Mouse (Mus musculus) kidney, postnatal 10 days (tissue): Measurements from ENCODE around the gene Cbl.

Experiments used
- DNase-seq: peaks from one replicate; pipeline ENCODE4 v3.0.0; 2021; ENCODE audit warnings: mixed read lengths

The Cbl gene

DNA sequence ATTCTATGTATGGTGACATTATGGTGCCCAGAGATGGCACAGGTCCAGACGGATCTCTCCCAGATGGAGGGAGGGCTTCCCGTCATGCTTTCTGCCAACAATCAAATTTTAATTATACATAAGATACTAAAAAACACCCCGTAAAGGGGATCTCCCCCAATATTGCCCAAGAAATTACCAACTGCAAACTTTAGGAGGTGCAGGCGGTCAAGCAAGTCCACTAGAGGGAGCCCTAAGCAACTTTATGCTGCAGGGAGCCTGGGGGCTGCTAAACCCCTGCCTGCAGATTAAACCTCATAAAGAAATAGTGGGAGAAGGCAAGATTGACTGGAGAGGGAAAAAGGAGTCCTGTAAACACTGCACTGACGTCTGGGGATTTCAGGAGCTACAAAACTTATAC lies 5.6 kb upstream of the Cbl start:
- peak; percentile 77 for DNase-seq

- no peak for DNase-seq
These were observed 4.8 kb upstream of the Cbl start for GRCm38 (mm10) chr9:44238501-44239190.

DNA sequence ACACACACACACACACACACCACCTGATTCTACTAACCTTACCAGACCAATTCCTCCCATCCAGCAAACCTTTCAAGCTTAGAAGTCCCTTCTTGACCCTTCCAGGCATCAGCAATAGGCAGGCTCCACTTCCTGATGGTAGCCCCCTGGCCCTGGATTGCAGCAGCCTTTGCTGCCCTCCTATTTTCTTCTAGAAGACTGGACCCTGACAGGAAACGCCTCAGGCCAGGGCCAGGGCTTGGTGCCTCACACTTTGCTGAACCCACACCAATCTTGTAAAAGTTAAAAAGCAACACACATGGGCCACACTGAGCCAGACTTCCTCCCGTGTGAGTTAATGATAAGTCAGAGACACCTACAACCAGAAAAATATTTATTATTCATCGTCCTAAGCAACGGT lies 3.3 kb upstream of the Cbl start:
- no peak for DNase-seq

GRCm38 (mm10) chr9:44236601-44237000 lies 2.8 kb upstream of the Cbl start:
- no peak for DNase-seq

GRCm38 (mm10) chr9:44234479-44235427 lies 904 bp upstream of the Cbl start:
- peak; percentile 77 for DNase-seq

DNA sequence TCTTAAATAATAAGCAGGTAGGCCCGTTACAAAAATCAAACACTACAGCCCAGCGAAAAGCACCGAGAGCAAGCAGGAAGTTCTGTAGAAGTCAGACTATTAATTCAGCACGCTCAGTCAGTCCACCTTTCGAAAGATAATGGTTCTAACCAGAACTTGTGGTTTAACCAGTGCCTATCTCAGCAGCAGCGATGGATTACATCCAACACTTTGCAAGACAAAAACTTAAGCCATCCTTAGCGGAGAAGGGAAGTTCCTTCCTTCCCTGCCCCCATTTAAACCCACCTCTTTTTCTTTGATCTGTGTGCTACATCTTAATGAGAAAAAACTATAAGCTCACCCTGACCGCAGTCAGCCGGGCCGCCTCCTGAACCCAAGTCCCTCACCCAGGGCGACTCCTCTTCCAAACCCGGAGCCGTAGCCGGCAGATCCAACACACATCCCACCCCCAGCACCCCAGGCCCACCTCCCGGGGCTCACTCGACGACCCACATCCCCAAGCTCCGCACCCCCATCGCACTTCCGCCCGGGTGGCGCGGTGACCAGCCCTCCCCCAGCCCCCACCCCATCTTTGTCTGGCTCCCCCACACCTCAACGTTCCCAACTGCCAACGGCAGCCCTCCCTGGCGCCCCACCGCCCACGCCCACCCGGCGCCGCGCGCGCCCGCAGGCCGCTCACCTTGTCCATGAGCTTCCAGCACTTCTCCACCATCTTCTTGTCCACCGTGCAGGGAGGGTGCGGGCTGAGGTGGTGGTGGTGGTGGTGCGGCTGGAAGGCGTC lies 638 bp downstream of the Cbl start:
- DNase-seq: no peak

DNA sequence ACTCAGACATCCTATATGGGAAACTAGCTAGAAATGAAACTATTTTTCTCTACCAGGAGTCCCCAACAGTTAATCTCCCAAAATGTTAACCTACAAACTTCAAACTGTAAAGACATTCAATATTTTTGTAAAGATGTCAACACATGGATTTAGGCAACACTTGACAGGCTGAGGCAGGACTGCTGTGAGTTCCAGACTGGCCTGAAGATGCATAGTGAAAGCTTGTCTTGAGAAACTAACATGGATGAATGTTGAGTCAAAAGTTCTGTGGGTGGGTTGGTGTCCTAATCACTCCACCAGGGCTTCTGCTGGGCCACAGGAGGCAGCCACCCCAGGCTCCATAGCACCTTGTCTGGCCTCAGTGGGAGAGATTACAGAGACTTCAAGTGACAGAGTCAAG lies 2.2 kb downstream of the Cbl start:
- DNase-seq: no peak

DNA sequence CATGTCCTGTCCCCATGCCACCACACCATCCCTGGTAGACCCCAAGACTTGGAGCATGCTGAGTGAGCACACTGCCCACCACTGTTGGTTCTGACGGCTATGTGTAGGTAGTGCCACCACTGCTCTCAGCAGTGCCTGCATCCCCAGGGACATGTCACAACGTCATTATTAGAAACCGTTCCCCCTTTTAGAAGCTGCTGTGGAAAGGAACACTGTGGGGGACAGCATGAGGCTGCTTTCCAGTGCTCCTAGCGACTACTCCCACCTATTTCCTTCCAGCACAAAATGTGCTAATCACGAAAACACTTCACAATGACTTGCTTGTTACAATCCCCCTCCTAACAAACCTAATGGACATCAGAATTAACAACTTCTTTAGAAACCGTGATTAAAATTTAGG lies 7.9 kb downstream of the Cbl start:
- DNase-seq: no peak

DNA sequence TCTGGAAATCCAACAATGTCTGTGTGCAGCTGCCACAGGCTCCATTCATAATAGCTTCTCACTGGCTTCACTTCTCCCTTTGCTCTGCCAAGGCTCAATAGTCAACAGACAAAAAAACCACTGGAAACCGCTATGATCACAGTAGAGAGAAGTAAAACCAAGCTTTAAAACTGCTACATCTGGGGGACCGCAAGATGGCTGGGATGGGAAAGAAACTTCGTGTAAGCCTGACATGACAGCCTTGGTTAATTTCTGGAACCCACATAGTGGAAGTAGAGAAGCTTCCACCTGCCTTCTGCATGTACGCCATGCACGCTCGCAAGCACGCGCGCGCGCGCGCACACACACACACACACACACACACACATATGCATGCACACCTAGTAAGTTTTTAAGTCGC lies 20.3 kb downstream of the Cbl start:
- no peak for DNase-seq

DNA sequence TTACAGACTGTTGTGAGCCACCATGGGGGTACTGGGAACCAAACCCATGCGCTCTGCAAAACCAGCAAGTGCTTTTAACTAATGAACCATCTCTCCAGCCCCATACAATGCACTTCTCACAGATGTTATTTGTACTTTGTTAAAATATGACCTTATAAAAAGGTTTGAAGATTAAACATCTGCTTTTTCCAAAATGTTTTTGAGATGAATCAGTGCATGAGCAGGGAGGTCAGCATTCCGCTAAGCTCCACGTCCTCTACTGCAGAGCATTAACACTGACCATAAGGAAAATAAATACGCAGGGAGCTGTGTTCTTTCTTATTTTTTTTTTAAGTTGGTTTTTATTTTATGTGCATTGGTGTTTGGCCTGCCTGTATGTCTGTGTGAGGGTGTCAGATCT lies 21.4 kb downstream of the Cbl start:
- DNase-seq: no peak

- no peak for DNase-seq
These were observed 24.4 kb downstream of the Cbl start for GRCm38 (mm10) chr9:44209416-44209815.

DNA sequence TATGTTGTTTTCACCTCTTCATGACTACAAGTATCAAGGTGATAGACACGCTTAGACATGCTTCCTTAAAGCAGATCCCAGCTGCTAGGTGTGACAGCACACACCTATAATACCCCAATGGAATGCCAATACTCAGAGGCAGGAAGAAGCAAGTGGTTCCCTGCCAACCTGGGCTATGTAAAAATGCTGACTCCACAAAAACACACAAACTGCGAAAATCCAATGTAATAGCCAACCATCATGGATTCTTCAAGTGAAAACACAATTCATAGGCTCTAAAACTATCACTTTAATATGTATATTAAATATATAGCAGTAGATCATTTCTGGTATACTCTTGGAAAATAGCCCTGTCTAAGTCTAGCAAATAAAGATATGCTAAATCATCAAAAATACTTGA lies 26.0 kb downstream of the Cbl start:
- DNase-seq: no peak

DNA sequence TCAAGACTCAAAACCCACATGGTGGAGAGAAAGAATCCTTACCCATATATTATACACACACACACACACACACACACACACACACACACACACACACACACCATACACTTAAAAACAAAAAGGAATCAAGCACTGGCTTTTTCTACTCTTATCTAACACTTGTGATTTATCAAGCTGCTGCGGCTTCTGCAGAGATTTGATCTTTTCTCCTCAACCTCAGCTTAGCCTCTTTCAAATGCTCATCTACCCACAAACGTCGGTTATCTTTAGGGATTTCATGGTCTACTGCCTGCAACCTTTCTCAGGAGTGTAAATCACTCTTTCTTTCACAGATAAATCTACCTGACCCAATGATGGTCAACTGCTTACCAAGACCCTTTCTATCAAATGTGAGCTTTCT lies 33.4 kb downstream of the Cbl start:
- DNase-seq: no peak

GRCm38 (mm10) chr9:44199580-44199979 lies 34.3 kb downstream of the Cbl start:
- no peak for DNase-seq

- no peak for DNase-seq
These were observed 34.7 kb downstream of the Cbl start for GRCm38 (mm10) chr9:44199166-44199565.

DNA sequence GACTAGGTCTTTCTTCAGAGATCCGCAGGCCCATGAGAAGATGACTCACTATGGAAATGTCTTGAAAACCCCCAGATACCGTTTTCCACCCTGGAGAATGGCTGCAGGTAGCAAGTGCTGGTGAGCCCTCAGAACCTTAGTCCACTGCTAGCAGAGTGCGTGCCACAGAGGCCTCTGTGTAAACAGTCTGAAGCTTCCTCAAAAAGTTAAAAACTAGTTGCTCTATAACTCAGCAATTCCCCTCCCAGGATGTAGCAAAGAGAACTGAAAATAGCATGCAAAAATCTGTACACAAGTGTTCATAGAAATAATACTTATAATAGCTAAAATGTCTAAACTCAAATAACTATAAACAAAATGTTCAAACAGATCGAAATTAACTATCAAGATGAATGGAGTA lies 37.5 kb downstream of the Cbl start:
- no peak for DNase-seq

DNA sequence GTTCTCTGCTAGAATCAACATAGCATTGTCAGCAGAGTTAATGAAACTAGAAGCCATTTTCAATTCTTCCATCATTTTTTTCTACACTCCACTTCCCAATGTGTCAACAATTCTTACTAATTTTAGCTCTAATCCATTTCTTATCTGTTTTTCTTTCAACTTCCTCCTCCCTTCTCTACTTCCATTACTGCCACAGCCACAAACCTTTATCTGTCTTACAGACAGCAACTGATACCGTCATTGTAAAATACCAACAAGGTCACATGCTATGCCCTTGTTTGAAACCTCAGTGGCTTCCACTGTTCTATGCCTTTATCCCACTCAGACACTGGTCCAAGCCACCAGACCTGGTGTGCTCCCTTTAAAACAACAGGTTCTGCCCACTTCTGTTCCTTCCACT lies 39.8 kb downstream of the Cbl start:
- DNase-seq: no peak

- no peak for DNase-seq
These were observed 41.1 kb downstream of the Cbl start for GRCm38 (mm10) chr9:44192794-44193193.

DNA sequence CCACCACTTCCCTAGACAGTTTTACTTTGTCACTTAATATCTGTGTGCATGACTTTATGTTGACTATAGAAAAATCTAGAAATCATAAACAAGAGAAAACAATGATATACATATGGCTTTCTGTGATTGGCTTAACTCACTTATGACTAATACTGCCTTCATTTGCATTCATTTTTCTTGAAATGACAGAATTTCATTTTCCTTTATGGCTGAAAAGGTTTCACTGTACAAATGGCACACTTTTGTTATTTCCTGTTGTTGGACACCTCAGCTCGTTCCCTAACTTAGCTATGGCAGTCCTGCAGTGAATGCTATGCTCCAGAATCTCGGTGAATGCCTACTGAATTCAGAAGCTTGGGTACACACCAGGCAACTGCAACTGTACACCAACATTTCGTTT lies 41.5 kb downstream of the Cbl start:
- no peak for DNase-seq

DNA sequence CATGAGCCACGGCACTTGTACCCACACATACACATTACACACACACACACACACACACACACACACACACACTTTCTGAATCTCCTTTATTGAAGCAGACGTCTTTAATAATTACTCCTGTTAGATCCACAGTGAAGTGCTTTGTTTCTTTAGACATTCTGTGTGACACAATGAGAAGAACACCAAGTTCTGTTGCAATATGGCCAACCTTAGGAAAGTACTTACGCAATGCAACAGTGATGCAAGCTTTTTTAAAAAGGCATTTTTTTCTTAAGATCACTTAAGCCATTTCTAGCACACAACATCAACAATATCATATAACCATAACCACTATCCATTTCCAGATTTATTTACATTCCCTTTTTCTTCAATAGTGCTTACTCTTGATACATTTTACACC lies 42.7 kb downstream of the Cbl start:
- DNase-seq: no peak

DNA sequence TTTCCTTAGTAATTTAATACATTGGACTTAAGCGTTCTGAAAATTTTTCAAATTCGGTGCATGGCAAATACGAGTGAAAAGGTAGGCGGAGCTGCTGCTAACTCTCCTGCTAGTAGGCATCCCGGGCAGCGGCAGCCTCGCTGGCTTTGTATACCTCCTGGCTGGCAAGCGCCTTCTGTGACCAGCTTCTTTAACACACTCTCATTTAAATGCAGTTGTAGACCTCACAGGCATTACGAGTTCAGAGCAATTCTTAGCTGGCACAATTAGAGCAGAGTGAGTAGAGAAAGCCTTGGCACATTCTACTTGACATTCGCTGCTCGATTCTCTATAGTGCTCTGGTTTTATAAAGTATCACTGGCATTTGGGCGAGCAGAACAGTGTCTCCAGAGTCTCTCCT lies 45.6 kb downstream of the Cbl start:
- no peak for DNase-seq

- peak; percentile 68 for DNase-seq
These were observed 51.6 kb downstream of the Cbl start for GRCm38 (mm10) chr9:44182260-44182659.

- no peak for DNase-seq
These were observed 52.3 kb downstream of the Cbl start for GRCm38 (mm10) chr9:44181537-44181936.

GRCm38 (mm10) chr9:44178811-44179210 lies 55.0 kb downstream of the Cbl start:
- no peak for DNase-seq
